Mouse (Mus musculus) cerebellum, postnatal 4 days (tissue): ENCODE measurements around the gene Nrg4.

Experiments used
- DNase-seq, 2 experiments: peaks; one replicate each; pipeline ENCODE4 v3.0.0; 2022; ENCODE audit warnings: low spot score in 2 of 2, mixed read lengths in 1 of 2

The Nrg4 gene

DNA sequence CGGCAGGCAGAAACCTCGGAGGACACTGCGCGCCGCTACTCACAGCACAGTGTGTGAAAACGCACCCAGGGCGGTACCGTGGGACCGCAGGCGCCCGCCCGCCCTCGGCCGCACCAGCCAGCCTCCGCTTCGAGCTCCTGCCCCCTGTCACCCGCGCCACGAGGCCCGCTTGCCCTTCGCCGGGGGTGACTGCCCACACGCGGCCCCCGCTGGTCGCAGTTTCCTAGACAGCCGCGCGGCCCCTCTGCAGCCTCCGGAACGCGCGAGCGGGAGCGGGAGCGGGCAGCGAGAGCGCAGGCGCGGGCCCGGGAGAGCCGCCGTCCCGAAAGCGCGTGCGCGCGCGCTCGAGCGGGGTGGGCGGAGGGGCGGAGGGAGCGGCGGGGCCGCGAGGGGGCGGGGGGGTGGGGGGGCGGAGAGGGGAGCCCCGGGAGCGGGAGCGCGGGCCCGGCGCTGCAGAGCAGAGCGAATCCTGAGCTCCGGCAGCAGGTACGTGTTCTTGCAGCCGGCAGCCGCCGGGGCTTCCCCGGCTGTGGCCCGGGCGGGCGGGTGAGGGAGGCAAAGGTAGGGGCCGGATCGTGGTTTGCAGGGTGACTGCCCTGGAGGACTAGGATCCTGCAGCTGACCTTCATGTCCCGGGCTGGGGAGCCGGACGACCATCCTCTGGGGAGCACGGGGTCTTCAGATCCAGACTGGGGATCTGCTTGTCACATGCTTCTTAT, at the start of gene Nrg4, which contains the start of gene Tmem266:
Nrg4 (minus strand) TSS at position 330 of the 719 bp plus-strand sequence.
Tmem266 (plus strand) TSS at position 399 of the 719 bp plus-strand sequence.
- peak; percentile 66 to 85 for DNase-seq

- no peak for DNase-seq
These were observed 45.3 kb upstream of the Nrg4 start for GRCm38 (mm10) chr9:55371908-55372307.

- no peak for DNase-seq
These were observed 41.4 kb upstream of the Nrg4 start for GRCm38 (mm10) chr9:55368011-55368410.

- DNase-seq, result no peak
These were observed 37.1 kb upstream of the Nrg4 start for GRCm38 (mm10) chr9:55363707-55364106.

DNA sequence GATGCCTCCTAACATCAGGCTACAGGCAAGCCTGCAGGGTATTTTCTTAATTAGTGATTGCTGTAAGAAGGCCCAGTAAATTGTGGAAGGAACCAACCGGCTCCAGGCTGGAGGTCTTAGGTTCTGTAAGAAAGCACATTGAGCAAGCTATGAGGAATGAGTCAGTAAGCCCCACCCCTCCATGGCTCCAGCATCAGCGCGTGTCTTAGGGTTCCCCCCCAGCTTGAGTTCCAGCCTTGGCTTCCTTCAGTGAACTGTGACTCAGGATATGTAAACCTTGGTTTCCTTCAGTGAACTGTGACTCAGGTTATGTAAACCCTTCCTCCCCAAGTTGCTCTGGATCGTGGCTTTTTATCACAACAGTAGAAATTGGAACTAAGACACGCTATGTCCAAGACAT, 35.3 kb upstream of the Nrg4 start:
- DNase-seq, result no peak

- no peak for DNase-seq
These were observed 34.2 kb upstream of the Nrg4 start for GRCm38 (mm10) chr9:55360861-55361260.

- DNase-seq, result no peak
These were observed 33.7 kb upstream of the Nrg4 start for GRCm38 (mm10) chr9:55360372-55360771.

- DNase-seq, result no peak
These were observed 30.5 kb upstream of the Nrg4 start for GRCm38 (mm10) chr9:55357164-55357563.

DNA sequence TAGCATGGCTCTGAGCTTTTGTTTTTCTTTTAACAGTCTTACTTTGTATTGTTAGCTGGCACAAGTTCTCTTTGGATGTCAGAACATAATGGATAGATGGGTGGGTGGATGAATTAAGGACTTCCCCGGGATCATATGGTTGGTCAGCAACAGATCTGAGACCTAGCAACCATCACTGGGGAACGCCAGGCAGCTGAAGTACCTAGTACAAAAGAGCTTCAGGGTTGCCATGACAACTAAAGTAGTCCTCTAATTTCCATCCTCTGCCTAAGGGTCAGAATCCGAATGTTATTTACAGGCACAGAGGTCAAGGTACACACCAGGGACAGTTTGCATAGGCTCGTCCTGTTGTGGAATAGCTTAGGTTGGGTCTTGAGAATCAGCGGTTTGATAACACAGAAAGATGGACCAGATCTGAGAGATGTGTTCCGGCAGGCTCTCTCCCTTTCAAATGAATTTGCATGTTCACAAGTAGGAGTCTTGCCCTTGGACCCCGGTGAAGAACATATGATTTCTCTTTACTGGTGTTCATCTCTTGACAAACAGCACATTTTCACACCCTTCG, 28.7 kb upstream of the Nrg4 start:
- DNase-seq, result no peak

GRCm38 (mm10) chr9:55354686-55355085, 28.0 kb upstream of the Nrg4 start:
- no peak for DNase-seq

- no peak for DNase-seq
These were observed 22.0 kb upstream of the Nrg4 start for GRCm38 (mm10) chr9:55348664-55349063.

GRCm38 (mm10) chr9:55345332-55345731, 18.7 kb upstream of the Nrg4 start:
- DNase-seq, result peak in 1 of 2 experiments; percentile 8

- no peak for DNase-seq
These were observed 17.5 kb upstream of the Nrg4 start for GRCm38 (mm10) chr9:55344165-55344564.

DNA sequence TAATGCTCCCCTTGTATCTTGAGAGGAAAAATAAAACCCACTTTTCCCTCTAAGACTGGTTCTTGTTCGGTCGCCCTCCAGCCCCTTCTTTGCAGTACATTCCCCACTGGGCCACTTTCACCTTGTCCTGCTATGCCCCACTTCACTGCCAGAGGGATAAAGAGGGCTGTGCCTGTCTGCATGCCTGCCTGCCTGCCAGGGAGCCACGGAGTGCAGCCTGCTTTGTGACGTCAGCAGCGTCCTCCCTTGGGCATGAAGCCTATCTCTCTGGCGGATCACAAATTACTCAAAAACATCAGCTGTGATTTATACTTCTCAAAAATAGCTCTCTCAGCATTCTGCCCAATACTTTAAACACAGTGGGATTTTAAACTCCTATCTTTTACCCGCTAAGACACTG, 6.3 kb upstream of the Nrg4 start:
- DNase-seq, result no peak

DNA sequence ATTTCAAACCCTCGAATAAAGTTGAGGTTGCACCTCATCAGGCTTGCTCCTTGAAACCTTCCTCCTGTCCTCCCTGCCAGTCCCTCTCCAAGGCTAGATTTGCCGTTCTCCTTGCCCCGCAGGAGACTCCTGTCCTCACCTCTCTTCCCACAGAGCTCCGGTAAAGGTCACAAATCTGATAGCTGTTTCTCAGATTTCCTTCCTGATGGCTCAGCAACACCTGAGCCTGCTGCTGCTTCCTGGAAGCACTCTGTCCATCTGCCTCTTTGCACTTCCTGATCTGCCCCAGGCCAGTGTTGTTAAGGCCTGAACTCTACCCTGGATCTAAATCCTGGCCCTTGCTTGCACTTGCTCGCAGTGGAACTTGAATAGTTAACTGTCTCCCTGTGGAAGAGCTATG, 5.8 kb upstream of the Nrg4 start:
- no peak for DNase-seq

- DNase-seq, result no peak
These were observed 2.8 kb upstream of the Nrg4 start for GRCm38 (mm10) chr9:55329401-55329800.

DNA sequence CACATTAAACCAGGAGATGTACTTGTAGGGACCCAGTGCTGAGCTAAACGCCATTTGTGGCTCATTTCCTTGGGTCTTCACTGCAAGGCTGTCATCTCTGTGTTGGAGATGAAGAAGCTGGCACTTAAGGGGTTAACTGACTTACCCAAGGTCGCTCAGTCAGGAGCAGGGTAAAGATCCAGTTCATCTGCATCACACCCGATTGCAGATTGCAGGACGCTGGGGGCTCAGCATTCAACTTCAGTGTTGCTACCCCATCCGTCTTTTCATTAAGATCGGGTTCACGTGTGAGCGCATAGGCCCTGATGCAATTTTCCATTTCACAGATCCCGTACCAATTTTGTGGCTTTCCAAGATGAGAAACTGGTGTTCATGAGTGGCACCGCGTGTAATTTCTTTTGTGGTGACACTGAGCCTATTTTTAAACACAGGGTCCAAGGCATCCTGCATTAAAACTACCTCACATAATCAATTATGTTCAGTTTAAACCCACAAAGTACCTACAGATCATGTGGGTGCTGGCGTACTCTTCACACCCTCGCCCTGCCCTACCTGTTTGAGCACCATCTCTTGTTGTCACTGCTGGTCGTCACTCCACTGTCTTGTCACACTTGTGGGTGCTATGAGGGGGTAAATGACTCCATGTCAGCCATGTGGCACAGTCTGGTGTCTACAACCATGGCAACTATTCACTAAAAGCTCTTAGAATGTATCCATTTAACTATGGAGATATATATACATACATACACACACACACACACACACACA, 1.7 kb upstream of the Nrg4 start:
- no peak for DNase-seq

DNA sequence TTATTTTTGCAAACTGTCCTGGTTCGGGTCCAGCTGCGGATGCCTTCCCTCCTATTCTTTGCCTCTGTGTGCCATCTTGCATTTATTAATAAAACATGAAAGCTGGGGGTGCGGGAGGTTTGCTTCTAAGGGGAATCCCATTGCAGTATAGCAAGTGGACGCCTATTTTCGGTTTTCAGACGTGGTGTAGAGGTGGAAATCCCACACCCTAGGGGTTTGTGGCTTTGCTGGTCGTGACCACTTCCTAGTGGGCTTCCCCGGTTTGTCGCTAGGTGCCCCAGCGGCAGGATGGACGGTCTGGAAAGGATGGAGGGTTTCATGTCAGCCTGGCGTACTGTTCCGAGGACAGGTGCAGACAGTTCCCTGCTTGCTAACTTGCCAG, 581 bp upstream of the Nrg4 start:
- peak in 1 of 2 experiments; percentile 15 for DNase-seq

- DNase-seq, result no peak
These were observed 805 bp downstream of the Nrg4 start for GRCm38 (mm10) chr9:55325564-55326514.

GRCm38 (mm10) chr9:55325061-55325460, 1.6 kb downstream of the Nrg4 start:
- peak in 1 of 2 experiments; percentile 57 for DNase-seq

DNA sequence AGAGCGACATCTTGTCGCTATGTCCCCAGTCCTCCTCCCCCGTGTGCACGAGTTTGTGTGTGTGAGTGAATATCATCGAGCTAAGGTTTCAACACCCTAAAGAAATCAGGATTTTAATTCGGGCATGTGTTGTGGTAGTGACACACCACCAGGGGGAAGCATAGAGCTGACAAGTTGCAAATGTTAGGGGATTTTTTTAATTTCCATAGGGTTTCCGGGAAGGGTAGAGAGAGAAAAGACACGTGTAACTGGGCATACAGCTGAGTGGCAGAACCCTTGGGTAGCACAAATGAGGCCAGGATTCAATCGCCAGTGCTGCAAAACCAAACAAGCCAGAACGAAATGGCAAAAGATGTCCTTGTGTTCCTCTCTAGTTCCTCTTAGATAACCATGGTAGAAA, 2.1 kb downstream of the Nrg4 start:
- DNase-seq, result peak in 1 of 2 experiments; percentile 8

GRCm38 (mm10) chr9:55324085-55324484, 2.6 kb downstream of the Nrg4 start:
- DNase-seq, result no peak
